Mouse (Mus musculus): Measurements from ENCODE around the gene Olfr1313. TPM values are rescaled to one million over a fixed set of nuclear protein-coding genes. Genes with fewer than 3 reads are reported as not detected.
"Not testable (repeated sequence)": the region's sequence is repeated elsewhere in the genome, so short reads cannot be mapped to it uniquely, and the experiment has no call there.

Olfr1313 gene
- total RNA-seq (2014; rRNA removed): not detected in 2 replicates
- not detected in 2 replicates for polyA plus RNA-seq (2015; fragmentation: Nextera tagmentation; extraction: Ambion mirVana)

DNA sequence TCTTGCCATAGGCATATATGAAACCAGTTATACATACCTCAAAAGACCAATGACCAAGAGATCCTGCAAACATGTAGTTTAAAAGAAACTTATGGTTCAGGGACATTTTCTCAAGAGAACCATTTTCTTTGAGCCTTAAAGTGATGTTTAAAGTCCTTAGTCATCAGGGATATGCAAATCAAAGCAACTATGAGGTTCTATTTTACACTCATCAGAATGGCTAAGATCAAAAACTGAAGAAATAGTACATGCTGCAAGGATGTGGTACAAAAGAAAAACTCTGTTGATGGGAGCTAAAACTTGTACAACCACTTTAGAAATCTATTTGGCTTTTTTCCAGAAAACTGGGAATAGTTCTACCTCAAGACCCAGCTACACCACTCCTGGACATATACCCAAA, at the start of gene Olfr1313:
Gene Olfr1313, minus strand, starts transcription at position 101 of the 400 bp plus-strand sequence.
- Histone ChIP-seq H3K9me3 (ENCODE audit: low read length) (no peaks in the 10 kb centered on the region), H3K9ac (replicated peaks; ENCODE audit: low read length, poor library complexity, severe bottlenecking) (no peak within 1 kb of the TSS), H3K27ac (ENCODE audit: low read depth, low read length) (no peak within 1 kb of the TSS), H3K36me3 (ENCODE audit: insufficient read depth, low read length) (no peaks in the 10 kb centered on the region), H3K4me1 (ENCODE audit: insufficient read depth, low read length) (no peaks in the 10 kb centered on the region), H3K4me2 (ENCODE audit: low read depth, low read length, poor library complexity, severe bottlenecking) (no peak within 1 kb of the TSS), H3K27me3 (ENCODE audit: insufficient read depth, low read length) (no peaks in the 10 kb centered on the region), H3K4me3 (ENCODE audit: low read depth, low read length) (no peak within 1 kb of the TSS)
- DNase-seq (ENCODE audit: low spot score): no peak
- no peak for TF ChIP-seq CTCF (IDR thresholded peaks at IDR 0.05)
- ATAC-seq (ENCODE audit: low FRiP score): no peak

GRCm38 (mm10) chr2:112115340-112115739, 37.7 kb upstream of the Olfr1313 start, which contains the start of gene Olfr1315-ps1:
Olfr1315-ps1 (minus strand) TSS chr2:112115440.
- no peaks in the 10 kb centered on the region for H3K9me3 ChIP-seq (ENCODE audit: low read length)
- 71% methylated on average over 1 of the region's 1 CpGs for WGBS
- H3K36me3 ChIP-seq (ENCODE audit: insufficient read depth, low read length): no peaks in the 10 kb centered on the region
- no peak within 1 kb of the TSS for H3K9ac ChIP-seq (replicated peaks; ENCODE audit: low read length, poor library complexity, severe bottlenecking)
- no peak for ATAC-seq (ENCODE audit: low FRiP score)
- H3K27ac ChIP-seq (ENCODE audit: low read depth, low read length): no peak within 1 kb of the TSS
- no peak within 1 kb of the TSS for H3K4me3 ChIP-seq (ENCODE audit: low read depth, low read length)
- H3K4me1 ChIP-seq (ENCODE audit: insufficient read depth, low read length): no peaks in the 10 kb centered on the region
- DNase-seq (ENCODE audit: low spot score): no peak
- H3K4me2 ChIP-seq (ENCODE audit: low read depth, low read length, poor library complexity, severe bottlenecking): no peak within 1 kb of the TSS
- H3K27me3 ChIP-seq (ENCODE audit: insufficient read depth, low read length): no peaks in the 10 kb centered on the region
- TF ChIP-seq CTCF (IDR thresholded peaks at IDR 0.05): no peak

DNA sequence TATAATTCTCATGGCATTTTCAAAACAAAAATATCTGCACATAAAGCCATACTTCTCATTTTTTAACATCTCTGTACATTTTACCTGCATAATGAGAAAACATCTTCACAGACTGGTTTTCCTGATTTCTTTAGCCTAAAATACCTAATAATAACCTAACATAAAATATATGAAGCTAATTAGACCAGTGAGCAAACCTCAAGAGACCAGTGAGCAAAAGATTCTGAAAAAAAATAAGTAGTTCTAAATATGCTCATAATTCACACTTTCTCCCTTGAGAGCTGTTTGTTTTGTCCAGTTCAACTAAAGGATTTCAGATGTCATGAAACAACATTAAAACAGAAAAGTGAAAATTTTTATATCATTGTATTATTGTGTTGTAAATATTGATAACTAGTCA, 19.0 kb upstream of the Olfr1313 start, which contains the start of gene Olfr1314:
Gene Olfr1314, minus strand, starts transcription at position 101 of the 400 bp plus-strand sequence.
- Histone ChIP-seq H3K4me3 (ENCODE audit: low read depth, low read length) (no peak within 1 kb of the TSS), H3K27me3 (ENCODE audit: insufficient read depth, low read length) (no peaks in the 10 kb centered on the region), H3K4me2 (ENCODE audit: low read depth, low read length, poor library complexity, severe bottlenecking) (no peak within 1 kb of the TSS), H3K9me3 (ENCODE audit: low read length) (no peaks in the 10 kb centered on the region), H3K4me1 (ENCODE audit: insufficient read depth, low read length) (no peaks in the 10 kb centered on the region), H3K9ac (replicated peaks; ENCODE audit: low read length, poor library complexity, severe bottlenecking) (no peak within 1 kb of the TSS), H3K27ac (ENCODE audit: low read depth, low read length) (no peak within 1 kb of the TSS), H3K36me3 (ENCODE audit: insufficient read depth, low read length) (no peaks in the 10 kb centered on the region)
- DNase-seq (ENCODE audit: low spot score) (no peak), ATAC-seq (ENCODE audit: low FRiP score) (no peak)
- TF ChIP-seq CTCF (IDR thresholded peaks at IDR 0.05): no peak

DNA sequence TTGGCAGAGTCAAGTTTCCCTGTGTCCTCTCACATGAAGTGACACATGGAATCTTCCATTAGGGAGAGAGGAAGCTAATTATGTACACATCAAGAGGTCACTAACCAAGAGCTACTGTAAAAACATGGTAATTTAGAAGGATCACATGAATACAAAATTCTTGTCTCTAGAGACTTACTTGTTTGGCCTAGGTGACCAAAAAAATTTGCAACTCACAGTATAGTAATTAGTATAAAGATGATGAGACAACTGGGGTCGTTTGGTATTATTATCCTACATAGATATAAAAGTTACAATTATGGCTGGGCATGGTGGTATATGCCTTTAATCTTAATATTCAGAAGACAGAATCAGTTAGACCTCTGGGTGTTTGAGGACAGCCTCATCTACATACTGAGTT, 27.5 kb downstream of the Olfr1313 start, which contains the start of gene Olfr1312:
Gene Olfr1312, minus strand, starts transcription at position 101 of the 400 bp plus-strand sequence.
- Histone ChIP-seq H3K4me3 (ENCODE audit: low read depth, low read length) (no peak within 1 kb of the TSS), H3K27ac (ENCODE audit: low read depth, low read length) (no peak within 1 kb of the TSS), H3K27me3 (ENCODE audit: insufficient read depth, low read length) (no peaks in the 10 kb centered on the region), H3K9ac (replicated peaks; ENCODE audit: low read length, poor library complexity, severe bottlenecking) (no peak within 1 kb of the TSS), H3K36me3 (ENCODE audit: insufficient read depth, low read length) (no peaks in the 10 kb centered on the region), H3K4me1 (ENCODE audit: insufficient read depth, low read length) (no peaks in the 10 kb centered on the region), H3K4me2 (ENCODE audit: low read depth, low read length, poor library complexity, severe bottlenecking) (no peak within 1 kb of the TSS), H3K9me3 (ENCODE audit: low read length) (no peaks in the 10 kb centered on the region)
- TF ChIP-seq CTCF (IDR thresholded peaks at IDR 0.05): no peak
- ATAC-seq (ENCODE audit: low FRiP score): no peak
- 24% methylated on average over 1 of the region's 1 CpGs for WGBS
- no peak for DNase-seq (ENCODE audit: low spot score)

- H3K4me2 ChIP-seq (ENCODE audit: low read depth, low read length, poor library complexity, severe bottlenecking); ATAC-seq (ENCODE audit: low FRiP score); H3K27ac ChIP-seq (ENCODE audit: low read depth, low read length); H3K27me3 ChIP-seq (ENCODE audit: insufficient read depth, low read length); H3K9me3 ChIP-seq (ENCODE audit: low read length); DNase-seq (ENCODE audit: low spot score); H3K4me1 ChIP-seq (ENCODE audit: insufficient read depth, low read length); H3K4me3 ChIP-seq (ENCODE audit: low read depth, low read length); H3K9ac ChIP-seq (replicated peaks; ENCODE audit: low read length, poor library complexity, severe bottlenecking); H3K36me3 ChIP-seq (ENCODE audit: insufficient read depth, low read length): not testable (repeated sequence)
- 53% methylated on average over 6 of the region's 6 CpGs for WGBS
These were observed 50.7 kb downstream of the Olfr1313 start for GRCm38 (mm10) chr2:112026971-112027370.

GRCm38 (mm10) chr2:112024312-112024711, 53.3 kb downstream of the Olfr1313 start, which contains the start of gene Olfr1311:
Olfr1311 (minus strand) TSS chr2:112024412.
- H3K4me2 ChIP-seq (ENCODE audit: low read depth, low read length, poor library complexity, severe bottlenecking): no peak within 1 kb of the TSS
- H3K4me1 ChIP-seq (ENCODE audit: insufficient read depth, low read length): no peaks in the 10 kb centered on the region
- H3K27ac ChIP-seq (ENCODE audit: low read depth, low read length): no peak within 1 kb of the TSS
- no peak within 1 kb of the TSS for H3K9ac ChIP-seq (replicated peaks; ENCODE audit: low read length, poor library complexity, severe bottlenecking)
- ATAC-seq (ENCODE audit: low FRiP score) (no peak), DNase-seq (ENCODE audit: low spot score) (no peak)
- 94% methylated on average over 2 of the region's 2 CpGs for WGBS
- no peaks in the 10 kb centered on the region for H3K36me3 ChIP-seq (ENCODE audit: insufficient read depth, low read length)
- no peaks in the 10 kb centered on the region for H3K27me3 ChIP-seq (ENCODE audit: insufficient read depth, low read length)
- H3K4me3 ChIP-seq (ENCODE audit: low read depth, low read length): no peak within 1 kb of the TSS
- no peak for TF ChIP-seq CTCF (IDR thresholded peaks at IDR 0.05)
- no peaks in the 10 kb centered on the region for H3K9me3 ChIP-seq (ENCODE audit: low read length)

Other genes starting within 250 kb of the Olfr1313 start
- 0.27 TPM in 1 of 2 replicates, not detected in the other for gene Olfr1305, start 200.7 kb downstream of the Olfr1313 start, total RNA-seq (2014; rRNA removed)
- gene Olfr1305, start 200.7 kb downstream of the Olfr1313 start, polyA plus RNA-seq (2015; fragmentation: Nextera tagmentation; extraction: Ambion mirVana): not detected in 2 replicates
- gene Olfr1306, start 161.6 kb downstream of the Olfr1313 start, total RNA-seq (2014; rRNA removed): not detected in 2 replicates
- gene Olfr1306, start 161.6 kb downstream of the Olfr1313 start, polyA plus RNA-seq (2015; fragmentation: Nextera tagmentation; extraction: Ambion mirVana): not detected in 2 replicates
- 0.47 TPM in 1 of 2 replicates, not detected in the other for gene Olfr1307, start 128.4 kb downstream of the Olfr1313 start, total RNA-seq (2014; rRNA removed)
- not detected in 2 replicates for gene Olfr1307, start 128.4 kb downstream of the Olfr1313 start, polyA plus RNA-seq (2015; fragmentation: Nextera tagmentation; extraction: Ambion mirVana)
- gene Olfr1308, start 112.9 kb downstream of the Olfr1313 start, total RNA-seq (2014; rRNA removed): not detected in 2 replicates
- gene Olfr1308, start 112.9 kb downstream of the Olfr1313 start, polyA plus RNA-seq (2015; fragmentation: Nextera tagmentation; extraction: Ambion mirVana): not detected in 2 replicates
- not detected in 2 replicates for gene Olfr1309, start 87.6 kb downstream of the Olfr1313 start, total RNA-seq (2014; rRNA removed)
- not detected in 2 replicates for gene Olfr1309, start 87.6 kb downstream of the Olfr1313 start, polyA plus RNA-seq (2015; fragmentation: Nextera tagmentation; extraction: Ambion mirVana)
- gene Olfr1310, start 65.1 kb downstream of the Olfr1313 start, total RNA-seq (2014; rRNA removed): not detected in 2 replicates
- gene Olfr1310, start 65.1 kb downstream of the Olfr1313 start, polyA plus RNA-seq (2015; fragmentation: Nextera tagmentation; extraction: Ambion mirVana): not detected in 2 replicates
- not detected in 2 replicates for gene Olfr1311, start 53.4 kb downstream of the Olfr1313 start, total RNA-seq (2014; rRNA removed)
- gene Olfr1311, start 53.4 kb downstream of the Olfr1313 start, polyA plus RNA-seq (2015; fragmentation: Nextera tagmentation; extraction: Ambion mirVana): not detected in 2 replicates
- gene Olfr1312, start 27.6 kb downstream of the Olfr1313 start, total RNA-seq (2014; rRNA removed): not detected in 2 replicates
- gene Olfr1312, start 27.6 kb downstream of the Olfr1313 start, polyA plus RNA-seq (2015; fragmentation: Nextera tagmentation; extraction: Ambion mirVana): not detected in 2 replicates
- not detected in 2 replicates for gene Olfr1314, start 18.9 kb upstream of the Olfr1313 start, total RNA-seq (2014; rRNA removed)
- gene Olfr1314, start 18.9 kb upstream of the Olfr1313 start, polyA plus RNA-seq (2015; fragmentation: Nextera tagmentation; extraction: Ambion mirVana): not detected in 2 replicates
- not detected in 2 replicates for gene Olfr1315-ps1, start 37.6 kb upstream of the Olfr1313 start, total RNA-seq (2014; rRNA removed)
- gene Olfr1315-ps1, start 37.6 kb upstream of the Olfr1313 start, polyA plus RNA-seq (2015; fragmentation: Nextera tagmentation; extraction: Ambion mirVana): not detected in 2 replicates
- gene Olfr1316, start 57.1 kb upstream of the Olfr1313 start, total RNA-seq (2014; rRNA removed): 0.16 TPM in 1 of 2 replicates, not detected in the other
- not detected in 2 replicates for gene Olfr1316, start 57.1 kb upstream of the Olfr1313 start, polyA plus RNA-seq (2015; fragmentation: Nextera tagmentation; extraction: Ambion mirVana)
- gene Olfr1317, start 62.5 kb upstream of the Olfr1313 start, total RNA-seq (2014; rRNA removed): not detected in 2 replicates
- not detected in 2 replicates for gene Olfr1317, start 62.5 kb upstream of the Olfr1313 start, polyA plus RNA-seq (2015; fragmentation: Nextera tagmentation; extraction: Ambion mirVana)
- not detected in 2 replicates for gene Olfr1318, start 76.4 kb upstream of the Olfr1313 start, total RNA-seq (2014; rRNA removed)
- 0.05 TPM in 1 of 2 replicates, not detected in the other for gene Olfr1318, start 76.4 kb upstream of the Olfr1313 start, polyA plus RNA-seq (2015; fragmentation: Nextera tagmentation; extraction: Ambion mirVana)
- 23.3 and 37.2 TPM in 2 replicates for gene Lpcat4, start 161.6 kb upstream of the Olfr1313 start, total RNA-seq (2014; rRNA removed)
- gene Lpcat4, start 161.6 kb upstream of the Olfr1313 start, polyA plus RNA-seq (2015; fragmentation: Nextera tagmentation; extraction: Ambion mirVana): 20.2 and 21.6 TPM in 2 replicates
- not detected in 2 replicates for gene Nutm1, start 181.4 kb upstream of the Olfr1313 start, total RNA-seq (2014; rRNA removed)
- 0.06 and 0.09 TPM in 2 replicates for gene Nutm1, start 181.4 kb upstream of the Olfr1313 start, polyA plus RNA-seq (2015; fragmentation: Nextera tagmentation; extraction: Ambion mirVana)
- 75.7 and 111 TPM in 2 replicates for gene Nop10, start 184.1 kb upstream of the Olfr1313 start, total RNA-seq (2014; rRNA removed)
- 151 and 158 TPM in 2 replicates for gene Nop10, start 184.1 kb upstream of the Olfr1313 start, polyA plus RNA-seq (2015; fragmentation: Nextera tagmentation; extraction: Ambion mirVana)
- gene Slc12a6, start 188.0 kb upstream of the Olfr1313 start, total RNA-seq (2014; rRNA removed): 69.7 and 81.6 TPM in 2 replicates
- 13.3 and 14.1 TPM in 2 replicates for gene Slc12a6, start 188.0 kb upstream of the Olfr1313 start, polyA plus RNA-seq (2015; fragmentation: Nextera tagmentation; extraction: Ambion mirVana)
- gene Gm21985, start 188.5 kb upstream of the Olfr1313 start, total RNA-seq (2014; rRNA removed): 2.3 and 2.5 TPM in 2 replicates
- gene Gm21985, start 188.5 kb upstream of the Olfr1313 start, polyA plus RNA-seq (2015; fragmentation: Nextera tagmentation; extraction: Ambion mirVana): not detected in 2 replicates